Mouse (Mus musculus): ENCODE results near the gene Dnaic2.

The Dnaic2 gene

GRCm38 (mm10) chr11:114691454-114692182 lies 35.6 kb upstream of the Dnaic2 start:
- POLR2A ChIA-PET = interaction anchor here in 3 of 4 experiments (0.6 to 6.9 kb wide), 29 partner anchors 8 to 804 kb away, joined by 3 to 83 read pairs (median 4); partner anchors contain the start of genes Ttyh2 (in 3 of the 3), Rpl38 (in 2 of the 3), Dnaic2 (in 1 of the 3) and Mrpl58 (in 1 of the 3)
- CTCF ChIA-PET = interaction anchor here (0.6 to 1.5 kb wide), 8 partner anchors 8 to 847 kb away, joined by 3 to 10 read pairs (median 3); no protein-coding TSS in a partner anchor

- ChIA-PET CTCF (interaction anchor here in 3 of 4 experiments (0.6 to 1.5 kb wide), 9 partner anchors 9 to 138 kb away, joined by 3 to 7 read pairs (median 3); partner anchors contain the start of gene Rpl38 (in 1 of the 3)), POLR2A (interaction anchor here (0.5 to 6.9 kb wide), 40 partner anchors 9 to 214 kb away, joined by 3 to 83 read pairs (median 4); partner anchors contain the start of genes Rpl38 (in 3 of the 4), Ttyh2 (in 2 of the 4) and Dnaic2 (in 1 of the 4))
These were observed 34.6 kb upstream of the Dnaic2 start for GRCm38 (mm10) chr11:114692601-114693000.

- ChIA-PET POLR2A (interaction anchor here (0.6 to 6.9 kb wide), 33 partner anchors 7 to 954 kb away, joined by 3 to 83 read pairs (median 4); partner anchors contain the start of genes Rpl38 (in 4 of the 4), Ttyh2 (in 2 of the 4) and Dnaic2 (in 1 of the 4)), CTCF (interaction anchor here in 2 of 4 experiments (0.6 to 1.5 kb wide), 4 partner anchors 13 to 30 kb away, joined by 4 to 7 read pairs (median 5); partner anchors contain the start of gene Rpl38 (in 1 of the 2))
These were observed 33.8 kb upstream of the Dnaic2 start for GRCm38 (mm10) chr11:114693456-114693855.

GRCm38 (mm10) chr11:114694451-114694850 lies 32.8 kb upstream of the Dnaic2 start:
- POLR2A ChIA-PET = interaction anchor here in 3 of 4 experiments (0.6 to 6.9 kb wide), 22 partner anchors 8 to 401 kb away, joined by 3 to 83 read pairs (median 8); partner anchors contain the start of genes Rpl38 (in 3 of the 3), Ttyh2 (in 2 of the 3) and Dnaic2 (in 1 of the 3)
- CTCF ChIA-PET = interaction anchor here in 1 of 4 experiments (0.8 to 1.9 kb wide), 2 partner anchors 22 to 26 kb away, joined by 3 to 5 read pairs; partner anchors contain the start of gene Rpl38

GRCm38 (mm10) chr11:114698496-114698895 lies 28.7 kb upstream of the Dnaic2 start:
- CTCF ChIA-PET = interaction anchor here in 3 of 4 experiments (0.6 to 1.2 kb wide), 3 partner anchors 31 to 1146 kb away, joined by 3 to 4 read pairs (median 3); partner anchors contain the start of gene Rpl38 (in 1 of the 3)
- POLR2A ChIA-PET = interaction anchor here in 2 of 4 experiments (0.9 to 5.2 kb wide), 6 partner anchors 12 to 29 kb away, joined by 3 to 37 read pairs (median 8); partner anchors contain the start of gene Dnaic2 (in 1 of the 2)

GRCm38 (mm10) chr11:114699511-114699910 lies 27.7 kb upstream of the Dnaic2 start:
- CTCF ChIA-PET = interaction anchor here in 1 of 4 experiments (1.2 kb wide), 1 partner anchor 32 kb away, joined by 3 read pairs; the partner anchor contains the start of gene Rpl38
- POLR2A ChIA-PET = interaction anchor here in 2 of 4 experiments (0.7 to 5.2 kb wide), 12 partner anchors 9 to 38 kb away, joined by 3 to 37 read pairs (median 4); partner anchors contain the start of gene Rpl38 (in 1 of the 2)

- POLR2A ChIA-PET = interaction anchor here in 3 of 4 experiments (0.6 to 1.8 kb wide), 10 partner anchors 7 to 1231 kb away, joined by 3 to 7 read pairs (median 3); no protein-coding TSS in a partner anchor
- CTCF ChIA-PET = interaction anchor here in 1 of 4 experiments (1.0 kb wide), 1 partner anchor 63 kb away, joined by 3 read pairs; no protein-coding TSS in a partner anchor
These were observed 24.8 kb upstream of the Dnaic2 start for GRCm38 (mm10) chr11:114702311-114702995.

GRCm38 (mm10) chr11:114702996-114703361 lies 24.2 kb upstream of the Dnaic2 start:
- ChIA-PET POLR2A (interaction anchor here (0.7 to 1.8 kb wide), 8 partner anchors 8 to 1231 kb away, joined by 3 to 7 read pairs (median 3); partner anchors contain the start of gene Rpl38 (in 1 of the 4)), CTCF (interaction anchor here in 1 of 4 experiments (1.0 kb wide), 1 partner anchor 63 kb away, joined by 3 read pairs; no protein-coding TSS in a partner anchor)

GRCm38 (mm10) chr11:114704071-114704913 lies 22.9 kb upstream of the Dnaic2 start:
- CTCF ChIA-PET = interaction anchor here in 1 of 4 experiments (0.5 kb wide), 1 partner anchor 229 kb away, joined by 6 read pairs; no protein-coding TSS in a partner anchor
- POLR2A ChIA-PET = interaction anchor here in 3 of 4 experiments (0.9 to 2.1 kb wide), 10 partner anchors 9 to 21 kb away, joined by 3 to 8 read pairs (median 4); no protein-coding TSS in a partner anchor

GRCm38 (mm10) chr11:114706358-114706757 lies 20.9 kb upstream of the Dnaic2 start:
- CTCF ChIA-PET = interaction anchor here in 2 of 4 experiments (1.2 to 1.5 kb wide), 2 partner anchors 13 to 51 kb away, joined by 3 to 6 read pairs; no protein-coding TSS in a partner anchor

GRCm38 (mm10) chr11:114711393-114711792 lies 15.8 kb upstream of the Dnaic2 start:
- POLR2A ChIA-PET = interaction anchor here in 2 of 4 experiments (0.6 to 2.9 kb wide), 7 partner anchors 10 to 27 kb away, joined by 3 to 10 read pairs (median 3); partner anchors contain the start of gene Dnaic2 (in 1 of the 2)
- CTCF ChIA-PET = interaction anchor here in 2 of 4 experiments (0.6 kb wide), 2 partner anchors 27 to 36 kb away, joined by 3 read pairs; no protein-coding TSS in a partner anchor

More at GRCm38 (mm10) chr11:114706358-114706757, 20.9 kb upstream of the Dnaic2 start:
- POLR2A ChIA-PET = interaction anchor here (0.6 to 1.9 kb wide), 9 partner anchors 9 to 42 kb away, joined by 3 to 11 read pairs (median 4); partner anchors contain the start of gene Dnaic2 (in 1 of the 4)

- CTCF ChIA-PET = interaction anchor here in 1 of 4 experiments (0.6 kb wide), 1 partner anchor 35 kb away, joined by 3 read pairs; no protein-coding TSS in a partner anchor
- POLR2A ChIA-PET = interaction anchor here in 2 of 4 experiments (0.6 to 2.9 kb wide), 8 partner anchors 9 to 67 kb away, joined by 3 to 13 read pairs (median 3); partner anchors contain the start of gene Dnaic2 (in 1 of the 2)
These were observed 15.3 kb upstream of the Dnaic2 start for GRCm38 (mm10) chr11:114711861-114712260.

GRCm38 (mm10) chr11:114714526-114714925 lies 12.7 kb upstream of the Dnaic2 start:
- POLR2A ChIA-PET = interaction anchor here in 2 of 4 experiments (0.7 to 0.9 kb wide), 2 partner anchors 8 to 203 kb away, joined by 3 read pairs; no protein-coding TSS in a partner anchor
- CTCF ChIA-PET = interaction anchor here in 1 of 4 experiments (1.6 kb wide), 1 partner anchor 77 kb away, joined by 4 read pairs; no protein-coding TSS in a partner anchor

- CTCF ChIA-PET = interaction anchor here in 1 of 4 experiments (1.6 kb wide), 1 partner anchor 76 kb away, joined by 4 read pairs; no protein-coding TSS in a partner anchor
- POLR2A ChIA-PET = interaction anchor here in 2 of 4 experiments (0.7 to 1.9 kb wide), 6 partner anchors 9 to 1735 kb away, joined by 3 to 9 read pairs (median 4); partner anchors contain the start of gene Dnaic2 (in 1 of the 2)
These were observed 11.7 kb upstream of the Dnaic2 start for GRCm38 (mm10) chr11:114715531-114715930.

GRCm38 (mm10) chr11:114720535-114720934 lies 6.7 kb upstream of the Dnaic2 start:
- ChIA-PET POLR2A (interaction anchor here in 3 of 4 experiments (0.5 to 4.1 kb wide), 11 partner anchors 9 to 537 kb away, joined by 3 to 24 read pairs (median 4); no protein-coding TSS in a partner anchor), CTCF (interaction anchor here (0.6 to 1.3 kb wide), 16 partner anchors 19 to 1881 kb away, joined by 3 to 15 read pairs (median 4); partner anchors contain the start of genes Cd300lb (in 1 of the 4) and Rpl38 (in 1 of the 4))
